Mouse (Mus musculus): Measurements from ENCODE around the gene Ddx43. TPM values are rescaled to one million over a fixed set of nuclear protein-coding genes. Genes with fewer than 3 reads are reported as not detected.

The Ddx43 gene
- polyA plus RNA-seq, 1 experiment from 2014 or later: 0.05 TPM

DNA sequence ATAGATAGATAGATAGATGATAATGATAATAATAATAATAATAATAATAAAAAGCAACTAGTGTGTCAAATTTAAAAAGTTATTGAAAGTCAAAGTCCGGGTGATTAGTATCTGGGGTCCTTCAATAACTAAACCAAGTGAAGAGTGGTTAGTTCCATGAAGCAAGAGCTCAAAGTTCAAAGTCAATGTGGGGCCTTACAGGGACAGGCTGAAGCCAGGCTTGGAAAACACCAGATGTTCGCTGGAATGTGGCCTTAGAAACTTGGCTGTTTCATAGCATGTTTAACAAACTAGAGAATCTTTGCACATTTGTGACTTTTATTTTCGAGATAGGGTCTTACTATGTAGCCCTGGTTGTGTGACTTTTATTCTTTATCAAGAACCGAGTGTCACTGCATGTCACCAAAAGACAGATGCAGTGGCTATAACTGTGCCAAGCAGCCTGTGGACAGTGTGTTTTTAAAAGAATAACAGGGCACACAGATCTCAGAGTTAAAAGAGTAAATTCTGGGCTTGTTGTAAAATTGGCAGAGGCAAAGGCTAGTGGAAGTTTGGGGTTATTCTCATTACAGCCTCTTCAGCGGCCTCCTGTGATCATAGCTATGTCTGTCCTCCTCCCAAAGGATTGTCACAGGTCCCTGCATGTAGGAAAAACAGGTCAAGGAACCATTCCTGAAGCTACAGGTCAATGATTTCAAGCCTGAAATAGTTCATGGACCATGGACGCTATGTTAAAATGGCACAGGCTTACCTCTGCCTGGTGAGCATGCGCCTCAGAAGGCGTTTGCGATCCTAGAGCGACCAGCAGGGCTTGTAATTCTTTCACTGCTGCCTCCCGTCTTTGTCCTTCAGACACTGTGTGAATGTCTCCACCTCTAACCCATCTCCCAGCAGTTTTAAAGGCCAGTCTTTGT lies 40.7 kb upstream of the Ddx43 start:
- Histone ChIP-seq H3K27ac (ENCODE audit: low read length) (no peak overlapping the region), H3K4me1 (ENCODE audit: insufficient read depth, low read depth, low read length) (no peaks in the 10 kb centered on the region), H3K27me3 (replicated peaks; ENCODE audit: insufficient read depth, low read length) (no peaks in the 10 kb centered on the region), H3K36me3 (ENCODE audit: insufficient read depth, low read length) (no peaks in the 10 kb centered on the region), H3K4me2 (replicated peaks; ENCODE audit: low read depth, low read length) (no peak overlapping the region), H3K9ac (replicated peaks; ENCODE audit: low read depth) (no peak overlapping the region), H3K9me3 (ENCODE audit: low read length) (no peaks in the 10 kb centered on the region), H3K4me3 (ENCODE audit: low read depth, low read length) (no peak overlapping the region)
- DNase-seq (ENCODE audit: low spot score): no peak
- TF ChIP-seq EP300 (IDR thresholded peaks at IDR 0.05) (no peak), CTCF (IDR thresholded peaks at IDR 0.05) (no peak)
- 77% methylated on average over 11 of the region's 11 CpGs for WGBS
- no peak for ATAC-seq

DNA sequence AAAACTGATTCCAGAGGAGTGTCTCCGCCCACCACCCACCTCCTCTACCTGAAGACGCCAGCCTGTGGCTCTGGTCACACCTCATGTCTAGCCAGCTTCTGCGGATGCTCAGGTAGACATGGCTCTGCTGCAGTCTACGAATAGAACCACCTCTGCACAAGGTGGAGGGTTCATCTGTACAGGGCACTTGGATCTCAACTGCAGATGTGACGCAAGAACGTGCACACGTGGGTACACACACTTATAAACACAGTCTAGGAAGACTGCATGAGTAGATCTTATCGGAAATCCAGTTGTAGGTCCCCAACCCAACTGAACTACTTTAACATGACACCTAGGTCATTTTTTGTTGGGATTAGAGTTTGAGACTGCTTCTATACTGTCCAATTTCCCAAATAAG lies 40.0 kb upstream of the Ddx43 start, which contains the start of gene Gsta2:
TSS of gene Gsta2 (minus strand) at position 178 of the 400 bp plus-strand sequence.
- DNase-seq (ENCODE audit: low spot score): no peak
- 79% methylated on average over 8 of the region's 8 CpGs for WGBS
- ATAC-seq: no peak

DNA sequence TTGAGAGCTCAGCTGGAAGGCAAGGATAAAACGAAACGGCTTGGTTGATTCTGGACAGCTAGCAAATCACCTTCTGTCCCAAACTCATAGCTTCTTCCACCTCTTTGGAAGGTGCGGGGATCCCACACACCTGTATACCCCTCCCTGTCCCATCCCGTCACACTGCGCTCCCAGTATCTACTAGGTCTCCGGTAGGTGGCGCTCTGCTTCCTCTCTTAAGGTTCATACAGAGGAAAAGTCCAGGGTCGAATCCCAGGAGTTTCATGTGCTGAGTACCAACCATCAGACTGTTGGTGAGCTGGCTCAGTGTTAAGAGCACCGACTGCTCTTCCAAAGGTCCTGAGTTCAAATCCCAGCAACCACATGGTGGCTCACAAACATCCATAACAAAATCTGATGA lies 37.5 kb upstream of the Ddx43 start:
- Histone ChIP-seq H3K9me3 (ENCODE audit: low read length) (no peaks in the 10 kb centered on the region), H3K9ac (replicated peaks; ENCODE audit: low read depth) (no peak overlapping the region), H3K4me1 (ENCODE audit: insufficient read depth, low read depth, low read length) (no peaks in the 10 kb centered on the region), H3K4me2 (replicated peaks; ENCODE audit: low read depth, low read length) (no peak overlapping the region), H3K27me3 (replicated peaks; ENCODE audit: insufficient read depth, low read length) (no peaks in the 10 kb centered on the region), H3K27ac (ENCODE audit: low read length) (no peak overlapping the region), H3K4me3 (ENCODE audit: low read depth, low read length) (no peak overlapping the region), H3K36me3 (ENCODE audit: insufficient read depth, low read length) (no peaks in the 10 kb centered on the region)
- peak; percentile 79 for DNase-seq (ENCODE audit: low spot score)
- WGBS: 16% methylated on average over 9 of the region's 9 CpGs
- ATAC-seq: peak; percentile 52; the same call in 1 of the 2 replicates
- TF ChIP-seq CTCF (IDR thresholded peaks at IDR 0.05) (peak; percentile 84), EP300 (IDR thresholded peaks at IDR 0.05) (no peak)

More for the DNA sequence above, 40.0 kb upstream of the Ddx43 start, which contains the start of gene Gsta2:
- Histone ChIP-seq H3K4me1 (ENCODE audit: insufficient read depth, low read depth, low read length) (no peaks in the 10 kb centered on the region), H3K9ac (replicated peaks; ENCODE audit: low read depth) (no peak within 1 kb of the TSS), H3K36me3 (ENCODE audit: insufficient read depth, low read length) (no peaks in the 10 kb centered on the region), H3K9me3 (ENCODE audit: low read length) (no peaks in the 10 kb centered on the region), H3K27ac (ENCODE audit: low read length) (no peak within 1 kb of the TSS), H3K27me3 (replicated peaks; ENCODE audit: insufficient read depth, low read length) (no peaks in the 10 kb centered on the region), H3K4me2 (replicated peaks; ENCODE audit: low read depth, low read length) (no peak within 1 kb of the TSS), H3K4me3 (ENCODE audit: low read depth, low read length) (no peak within 1 kb of the TSS)
- TF ChIP-seq CTCF (IDR thresholded peaks at IDR 0.05): no peak
- no peak for TF ChIP-seq EP300 (IDR thresholded peaks at IDR 0.05)

DNA sequence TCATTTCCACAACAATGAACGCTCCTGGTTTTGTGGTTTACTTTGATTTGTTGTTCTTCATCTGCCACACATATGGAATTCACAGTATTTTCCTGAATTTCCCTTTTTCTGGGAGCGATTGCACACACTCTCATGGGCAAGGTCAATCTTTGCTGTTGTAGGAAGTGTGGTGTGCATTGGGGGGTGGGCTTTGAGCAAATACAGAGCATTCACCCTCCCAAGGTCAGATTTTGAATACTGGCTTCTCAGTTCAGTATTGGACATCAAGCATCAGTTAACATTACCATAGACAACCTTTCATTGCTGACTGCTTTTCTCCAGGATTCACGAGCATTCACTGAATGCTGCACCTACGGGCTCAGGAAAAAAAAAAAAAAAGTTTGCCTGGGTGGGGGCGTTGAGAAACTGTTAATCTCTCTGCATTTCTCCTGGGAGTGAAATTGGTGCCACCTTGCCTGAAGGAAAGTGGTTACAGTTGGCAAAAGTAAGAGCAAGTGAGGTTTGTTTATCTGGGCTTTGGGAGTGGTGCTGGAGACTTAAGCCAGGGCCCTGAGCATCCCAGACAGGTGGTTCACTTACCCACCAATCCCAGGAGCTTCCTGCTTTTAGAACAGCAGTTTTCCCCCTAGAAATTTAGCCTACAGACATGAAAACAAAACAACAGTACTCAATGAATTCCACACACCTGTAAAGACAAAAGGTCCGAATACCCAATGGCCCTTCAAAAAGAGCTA lies 35.7 kb upstream of the Ddx43 start:
- TF ChIP-seq EP300 (IDR thresholded peaks at IDR 0.05): no peak
- no peak for TF ChIP-seq CTCF (IDR thresholded peaks at IDR 0.05)
- Histone ChIP-seq H3K4me2 (replicated peaks; ENCODE audit: low read depth, low read length) (no peak overlapping the region), H3K4me1 (ENCODE audit: insufficient read depth, low read depth, low read length) (no peaks in the 10 kb centered on the region), H3K9ac (replicated peaks; ENCODE audit: low read depth) (no peak overlapping the region), H3K4me3 (ENCODE audit: low read depth, low read length) (no peak overlapping the region), H3K9me3 (ENCODE audit: low read length) (no peaks in the 10 kb centered on the region), H3K27ac (ENCODE audit: low read length) (no peak overlapping the region), H3K27me3 (replicated peaks; ENCODE audit: insufficient read depth, low read length) (no peaks in the 10 kb centered on the region), H3K36me3 (ENCODE audit: insufficient read depth, low read length) (no peaks in the 10 kb centered on the region)
- ATAC-seq (no peak), DNase-seq (ENCODE audit: low spot score) (no peak)
- WGBS: 80% methylated on average over 6 of the region's 6 CpGs

DNA sequence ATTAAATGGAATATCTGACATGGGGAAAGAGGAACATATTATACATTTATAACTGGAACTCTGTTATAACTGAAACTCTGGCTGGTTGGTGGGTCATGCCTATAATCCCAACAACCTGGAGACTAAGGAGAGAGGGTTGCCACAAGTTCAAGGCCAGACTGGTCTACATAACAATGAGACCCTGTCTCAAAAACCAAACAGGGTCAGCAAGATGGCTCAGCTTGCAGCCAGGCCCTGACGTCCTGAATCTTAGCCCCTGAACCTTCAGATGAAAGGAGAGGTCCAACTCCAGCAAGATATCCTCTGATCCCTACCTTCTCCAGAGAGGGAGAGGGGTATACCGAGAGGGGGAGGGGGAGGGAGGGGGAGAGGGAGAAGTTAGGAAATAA lies 35.1 kb upstream of the Ddx43 start:
- no peak for DNase-seq (ENCODE audit: low spot score)
- no peak for ATAC-seq
- Histone ChIP-seq H3K27ac (ENCODE audit: low read length) (no peak overlapping the region), H3K9ac (replicated peaks; ENCODE audit: low read depth) (no peak overlapping the region), H3K4me1 (ENCODE audit: insufficient read depth, low read depth, low read length) (no peaks in the 10 kb centered on the region), H3K27me3 (replicated peaks; ENCODE audit: insufficient read depth, low read length) (no peaks in the 10 kb centered on the region), H3K4me2 (replicated peaks; ENCODE audit: low read depth, low read length) (no peak overlapping the region), H3K4me3 (ENCODE audit: low read depth, low read length) (no peak overlapping the region), H3K36me3 (ENCODE audit: insufficient read depth, low read length) (no peaks in the 10 kb centered on the region), H3K9me3 (ENCODE audit: low read length) (no peaks in the 10 kb centered on the region)
- 28% methylated on average over 2 of the region's 2 CpGs for WGBS
- TF ChIP-seq EP300 (IDR thresholded peaks at IDR 0.05) (no peak), CTCF (IDR thresholded peaks at IDR 0.05) (no peak)

DNA sequence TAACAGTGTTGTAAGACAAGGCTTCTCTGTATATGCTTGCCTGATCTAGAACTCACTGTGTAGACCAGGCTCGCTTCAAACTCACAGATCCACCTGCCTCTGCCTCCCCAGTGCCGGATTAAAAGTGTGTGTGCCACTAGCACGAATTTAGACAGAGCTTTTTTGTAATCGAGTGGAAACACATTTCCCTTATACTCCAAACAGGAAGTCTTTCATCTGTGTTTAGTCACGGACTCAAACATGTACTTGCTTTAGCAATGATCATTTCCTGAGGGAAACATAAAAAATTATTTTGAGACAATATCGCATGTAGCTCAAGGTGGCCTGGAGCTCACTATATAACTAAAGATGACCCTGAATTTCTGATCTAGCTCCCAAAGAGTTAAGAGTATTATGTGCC lies 32.2 kb upstream of the Ddx43 start:
- H3K36me3 ChIP-seq (ENCODE audit: insufficient read depth, low read length): no peaks in the 10 kb centered on the region
- 48% methylated on average over 6 of the region's 6 CpGs for WGBS
- no peak overlapping the region for H3K9ac ChIP-seq (replicated peaks; ENCODE audit: low read depth)
- TF ChIP-seq CTCF (IDR thresholded peaks at IDR 0.05): no peak
- TF ChIP-seq EP300 (IDR thresholded peaks at IDR 0.05): peak; percentile 66
- H3K27me3 ChIP-seq (replicated peaks; ENCODE audit: insufficient read depth, low read length): no peaks in the 10 kb centered on the region
- H3K4me1 ChIP-seq (ENCODE audit: insufficient read depth, low read depth, low read length): no peaks in the 10 kb centered on the region
- H3K9me3 ChIP-seq (ENCODE audit: low read length): no peaks in the 10 kb centered on the region
- ATAC-seq: peak; percentile 50
- DNase-seq (ENCODE audit: low spot score): peak; percentile 21
- no peak overlapping the region for H3K4me2 ChIP-seq (replicated peaks; ENCODE audit: low read depth, low read length)
- H3K27ac ChIP-seq (ENCODE audit: low read length): no peak overlapping the region
- H3K4me3 ChIP-seq (ENCODE audit: low read depth, low read length): no peak overlapping the region
